Mouse (Mus musculus) megakaryocyte progenitor cell, adult 5-6 weeks (primary cell): ENCODE data around the gene Tex36. TPM values are rescaled to one million over a fixed set of nuclear protein-coding genes. Genes with fewer than 3 reads are reported as not detected.

ENCODE experiments used
- ATAC-seq: replicated peaks from 2 replicates; pipeline ENCODE4 v1.8.0; 2016; ENCODE audit warnings: mild to moderate bottlenecking, moderate TSS enrichment, inconsistent platforms; ENCODE audit not compliant: poor library complexity
- total RNA-seq, 2 experiments: library from RNA; stranded (forward) in 1 of 2; stranded (reverse) in 1 of 2; fragments of 157-497, 149-512 nt in 1 of 2; fragments of 200-1000 nt in 1 of 2; gene quantifications; 2 replicates each; pipeline versions ENCODE4 v1.2.3 to v1.2.4; 2015 to 2017

Gene Tex36
- total RNA-seq (2015) (not detected in 2 replicates), total RNA-seq (2017) (not detected in 2 replicates)

- no peak for ATAC-seq
These were observed at the start of gene Tex36 for GRCm38 (mm10) chr7:133602058-133602457. Gene Tex36, minus strand, starts transcription at chr7:133602158.

GRCm38 (mm10) chr7:133645716-133646115 lies 43.8 kb upstream of the Tex36 start:
- no peak for ATAC-seq

- no peak for ATAC-seq
These were observed 36.9 kb upstream of the Tex36 start for GRCm38 (mm10) chr7:133638821-133639220.

GRCm38 (mm10) chr7:133638306-133638705 lies 36.3 kb upstream of the Tex36 start:
- ATAC-seq = no peak

- peak; percentile 89 for ATAC-seq
These were observed 35.7 kb upstream of the Tex36 start, which contains the start of gene Edrf1 for GRCm38 (mm10) chr7:133637361-133638305. Gene Edrf1, plus strand, starts transcription at chr7:133637543.

GRCm38 (mm10) chr7:133636738-133637352 lies 34.9 kb upstream of the Tex36 start:
- peak; percentile 66 for ATAC-seq

GRCm38 (mm10) chr7:133634932-133635650 lies 33.1 kb upstream of the Tex36 start:
- ATAC-seq = no peak

- peak; percentile 43 for ATAC-seq
These were observed 30.5 kb upstream of the Tex36 start for GRCm38 (mm10) chr7:133632476-133632875.

GRCm38 (mm10) chr7:133630821-133631220 lies 28.9 kb upstream of the Tex36 start:
- no peak for ATAC-seq

- no peak for ATAC-seq
These were observed 25.4 kb upstream of the Tex36 start for GRCm38 (mm10) chr7:133627184-133627936.

- no peak for ATAC-seq
These were observed 21.3 kb upstream of the Tex36 start for GRCm38 (mm10) chr7:133623226-133623625.

GRCm38 (mm10) chr7:133620721-133621120 lies 18.8 kb upstream of the Tex36 start:
- ATAC-seq = peak; percentile 42; the same call in 1 of the 2 replicates

- no peak for ATAC-seq
These were observed 11.0 kb upstream of the Tex36 start for GRCm38 (mm10) chr7:133612981-133613380.

- no peak for ATAC-seq
These were observed 7.6 kb upstream of the Tex36 start for GRCm38 (mm10) chr7:133609585-133609984.

- ATAC-seq = no peak
These were observed 6.8 kb upstream of the Tex36 start for GRCm38 (mm10) chr7:133608631-133609340.

- no peak for ATAC-seq
These were observed 6.1 kb upstream of the Tex36 start for GRCm38 (mm10) chr7:133607883-133608575.

- ATAC-seq = no peak
These were observed 5.4 kb upstream of the Tex36 start for GRCm38 (mm10) chr7:133607331-133607730.

GRCm38 (mm10) chr7:133604427-133605081 lies 2.6 kb upstream of the Tex36 start:
- ATAC-seq = no peak

GRCm38 (mm10) chr7:133603156-133603555 lies 1.2 kb upstream of the Tex36 start:
- ATAC-seq = no peak
